Comparison of ENCODE assay signal across 9 mouse cellular contexts in the genomic region with DNA sequence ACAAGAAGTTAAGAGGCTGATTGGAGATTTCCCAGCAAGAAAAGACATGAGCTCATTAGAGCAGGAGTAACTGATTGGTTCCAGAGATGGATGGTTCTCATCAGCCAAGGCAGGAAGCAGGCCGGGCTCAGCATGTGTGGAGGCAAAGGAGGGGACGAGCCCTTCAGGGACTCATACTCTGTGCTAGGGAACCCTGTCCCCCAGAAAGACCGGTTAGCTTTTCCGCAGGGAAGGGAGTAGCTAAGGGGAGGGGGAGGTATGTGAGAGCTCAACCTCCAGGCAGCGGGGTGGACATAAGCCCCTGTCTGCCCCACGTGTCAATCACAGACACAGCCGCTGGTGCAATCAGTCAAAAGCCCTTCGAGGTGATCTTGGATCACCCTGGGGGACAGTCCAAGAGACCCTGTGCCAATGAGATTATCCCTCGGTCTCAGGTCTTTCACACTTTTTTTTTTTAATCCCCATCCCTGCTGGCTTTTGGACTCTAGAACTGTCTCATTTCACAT. TPM values are rescaled to one million over a fixed set of nuclear protein-coding genes. Genes with fewer than 3 reads are reported as not detected.
A peak's percentile ranks its signal among the peaks of the same experiment; 100 is the strongest.
DNase-seq lines count a peak whose midpoint lies in the region; ATAC-seq lines count a peak whose summit lies in the region.
"Had no signal": no experiment of that assay in that cellular context is flagged by ENCODE, and none has a peak within 500 bp of the region (broad histone marks: within the 10 kb centered on the region; RNA-seq: fewer than 3 reads in every experiment).

No protein-coding gene starts in this region.

- H3K27me3 ChIP-seq in liver, embryonic 11.5 days (replicated peaks; ENCODE audit: control insufficient read depth, insufficient read depth, low read length), result no peaks in the 10 kb centered on the region; the same call in 1 of the 2 replicates
- no peaks in the 10 kb centered on the region for H3K27me3 ChIP-seq in hindbrain, embryonic 16.5 days (replicated peaks; ENCODE audit: control insufficient read depth, insufficient read depth, low read length)

- peaks cover 20% of the 10 kb centered on the region for H3K4me1 ChIP-seq in liver, embryonic 11.5 days (replicated peaks; ENCODE audit: control insufficient read depth, insufficient read depth, low read length)
- peaks cover 3% of the 10 kb centered on the region; the same call in 1 of the 2 replicates for H3K4me1 ChIP-seq in hindbrain, embryonic 16.5 days (ENCODE audit: control insufficient read depth, insufficient read depth, low read depth, low read length)

- H3K36me3 ChIP-seq in liver, embryonic 11.5 days (ENCODE audit: control insufficient read depth, insufficient read depth, low read length), result no peaks in the 10 kb centered on the region
- no peaks in the 10 kb centered on the region for H3K36me3 ChIP-seq in hindbrain, embryonic 16.5 days (ENCODE audit: control insufficient read depth, insufficient read depth, low read length)

- WGBS in liver, embryonic 11.5 days, result 20% methylated on average over 9 of the region's 9 CpGs
- 20% methylated on average over 9 of the region's 9 CpGs for WGBS in hindbrain, embryonic 16.5 days

- H3K27ac ChIP-seq in liver, embryonic 11.5 days (ENCODE audit: low read depth, low read length), result peak overlapping the region; percentile 54
- no peak overlapping the region; the same call in 1 of the 2 replicates for H3K27ac ChIP-seq in hindbrain, embryonic 16.5 days (ENCODE audit: low read depth, low read length)

- no peak for DNase-seq in liver, embryonic 11.5 days (ENCODE audit: low spot score)
- DNase-seq in liver, result no peak
- peak; percentile 41 for DNase-seq in forelimb bud, embryonic 11.5 days (ENCODE audit: low read depth, low spot score)
- peak; percentile 45 for DNase-seq in retina, embryonic 14.5 days (ENCODE audit: low spot score)
- no peak for DNase-seq in adipocyte (ENCODE audit: low spot score)
- no peak for DNase-seq in spleen, adult 18-20 months
- DNase-seq in testis, postnatal 14 days (ENCODE audit: low spot score), result no peak

- no peak for ATAC-seq in liver, embryonic 11.5 days (replicated peaks; ENCODE audit: low FRiP score)
- peak; percentile 63; the same call in 1 of the 2 replicates for ATAC-seq in hindbrain, embryonic 16.5 days

- no peak overlapping the region for H3K4me3 ChIP-seq in liver, embryonic 11.5 days (ENCODE audit: low read depth, low read length)
- no peak overlapping the region for H3K4me3 ChIP-seq in hindbrain, embryonic 16.5 days (ENCODE audit: low read length)

- no peak overlapping the region for H3K9ac ChIP-seq in liver, embryonic 11.5 days (ENCODE audit: low read depth, low read length)
- H3K9ac ChIP-seq in hindbrain, embryonic 16.5 days (ENCODE audit: low read depth, low read length), result no peak overlapping the region

- H3K9me3 ChIP-seq in liver, embryonic 11.5 days (ENCODE audit: control insufficient read depth, low read length), result no peaks in the 10 kb centered on the region
- H3K9me3 ChIP-seq in hindbrain, embryonic 16.5 days (ENCODE audit: control insufficient read depth, low read length), result no peaks in the 10 kb centered on the region

- H3K4me2 ChIP-seq in liver, embryonic 11.5 days, result no peak overlapping the region
- no peak overlapping the region for H3K4me2 ChIP-seq in hindbrain, embryonic 16.5 days (ENCODE audit: low read length)

RNA-seq across cellular contexts. Expression of gene Ccdc42, which starts 14.7 kb away (rescaled TPM):
- polyA plus RNA-seq in liver, embryonic 11.5 days (2014; fragmentation: Nextera tagmentation; extraction: Ambion mirVana), result 0.26 and 0.56 TPM in 2 replicates
- polyA plus RNA-seq in hindbrain, embryonic 16.5 days (2015; fragmentation: Nextera tagmentation; extraction: Ambion mirVana), result 0.36 TPM in 1 of 2 replicates, not detected in the other
- polyA plus RNA-seq: liver, adult 2 months had no signal

RNA-seq across cellular contexts. Expression of gene Mfsd6l, which starts 45.6 kb away (rescaled TPM):
- polyA plus RNA-seq in liver, embryonic 11.5 days (2014; fragmentation: Nextera tagmentation; extraction: Ambion mirVana), result not detected in 2 replicates
- polyA plus RNA-seq in hindbrain, embryonic 16.5 days (2015; fragmentation: Nextera tagmentation; extraction: Ambion mirVana), result 0.07 and 0.08 TPM in 2 replicates

Comparison
In these comparisons a context has a peak if more than half of its experiments do, and no peak if none do; other contexts are left out.
1. DNase-seq: peak in forelimb bud, embryonic 11.5 days (single experiment) and retina, embryonic 14.5 days (single experiment); none in liver, embryonic 11.5 days (single experiment), liver (single experiment), adipocyte (single experiment), spleen, adult 18-20 months (0 of 2) and testis, postnatal 14 days (single experiment).